Mouse (Mus musculus) midbrain, embryonic 14.5 days (tissue): Measurements from ENCODE around the gene Fcrl5. TPM values are rescaled to one million over a fixed set of nuclear protein-coding genes. Genes with fewer than 3 reads are reported as not detected.

ENCODE experiments used
- ATAC-seq: fragments of 200-750 bp; cut with Nextera tagmentation; 2 replicates; pipeline ENCODE4 v1.8.0; 2017; ENCODE audit warnings: moderate number of reproducible peaks, moderate library complexity; ENCODE audit not compliant: low FRiP score, low TSS enrichment
- DNase-seq: peaks from one replicate; pipeline ENCODE4 v3.0.0-alpha.2; 2015
- H3K27ac ChIP-seq: fragments of 300-500 bp; sonication (generic); replicated peaks from 2 replicates; pipeline ENCODE4 v1.5.1; 2014; ENCODE audit warnings: mild to moderate bottlenecking, low read depth, low read length, moderate library complexity
- H3K27me3 ChIP-seq: fragments of 300-500 bp; sonication (generic); 2 replicates; pipeline ENCODE4 v1.6.1; 2014; ENCODE audit warnings: low read length, control low read depth, mixed read lengths; ENCODE audit not compliant: control insufficient read depth, insufficient read depth
- H3K36me3 ChIP-seq: fragments of 300-500 bp; sonication (generic); 2 replicates; pipeline ENCODE4 v1.6.1; 2014; ENCODE audit warnings: low read length, control low read depth; ENCODE audit not compliant: control insufficient read depth, insufficient read depth
- H3K4me1 ChIP-seq: fragments of 300-500 bp; sonication (generic); 2 replicates; pipeline ENCODE4 v1.6.1; 2014; ENCODE audit warnings: mild to moderate bottlenecking, antibody characterized with exemption, low read length, control low read depth; ENCODE audit not compliant: control insufficient read depth, insufficient read depth
- H3K4me2 ChIP-seq: fragments of 300-500 bp; sonication (generic); 2 replicates; pipeline ENCODE4 v1.6.1; 2014; ENCODE audit warnings: mild to moderate bottlenecking, low read length, moderate library complexity
- H3K4me3 ChIP-seq: fragments of 300-500 bp; sonication (generic); replicated peaks from 2 replicates; pipeline ENCODE4 v1.5.1; 2014; ENCODE audit warnings: low read depth, low read length
- H3K9ac ChIP-seq: fragments of 300-500 bp; sonication (generic); replicated peaks from 2 replicates; pipeline ENCODE4 v1.6.1; 2014; ENCODE audit warnings: mild to moderate bottlenecking, low read length, moderate library complexity
- H3K9me3 ChIP-seq: fragments of 300-500 bp; sonication (generic); 2 replicates; pipeline ENCODE4 v1.6.1; 2016; ENCODE audit warnings: low read length, control low read depth, mixed read lengths; ENCODE audit not compliant: control insufficient read depth
- WGBS: fragments of 180-500 bp; shearing (Covaris S2); extraction: QIAGEN DNeasy Blood & Tissue Kit; methylation state at CpG from one replicate; pipeline ENCODE4 v1.1.7; 2014; 5-methylcytosine and 5-hydroxymethylcytosine counted together
- polyA plus RNA-seq: library from polyadenylated mRNA; unstranded; fragments of >200 nt; fragmentation: Nextera tagmentation; extraction: Ambion mirVana; gene quantifications from 2 replicates; pipeline ENCODE4 v1.2.1, GENCODE M21; 2014

The Fcrl5 gene
- polyA plus RNA-seq, 1 experiment from 2014 or later, result not detected

GRCm38 (mm10) chr3:87546291-87546721, 110.7 kb downstream of the Fcrl5 start:
- WGBS, result 76% methylated on average over 10 of the region's 10 CpGs
- no peak for DNase-seq
- Histone ChIP-seq H3K9ac (no peak overlapping the region), H3K9me3 (no peaks in the 10 kb centered on the region), H3K4me2 (no peak overlapping the region), H3K27me3 (no peaks in the 10 kb centered on the region), H3K4me3 (no peak overlapping the region), H3K27ac (no peak overlapping the region), H3K36me3 (no peaks in the 10 kb centered on the region), H3K4me1 (no peaks in the 10 kb centered on the region)
- no peak for ATAC-seq

- H3K4me2 ChIP-seq, result no peak overlapping the region
- no peak for DNase-seq
- H3K27ac ChIP-seq, result no peak overlapping the region
- H3K9ac ChIP-seq, result no peak overlapping the region
- WGBS, result 26% methylated on average over 14 of the region's 14 CpGs
- H3K36me3 ChIP-seq, result no peaks in the 10 kb centered on the region
- no peaks in the 10 kb centered on the region for H3K9me3 ChIP-seq
- no peak for ATAC-seq
- H3K4me1 ChIP-seq, result no peaks in the 10 kb centered on the region
- H3K4me3 ChIP-seq, result no peak overlapping the region
- no peaks in the 10 kb centered on the region for H3K27me3 ChIP-seq
These were observed 114.3 kb downstream of the Fcrl5 start for GRCm38 (mm10) chr3:87549908-87550307.

Other genes starting within 250 kb of the Fcrl5 start
- 5.4 and 11.1 TPM in 2 replicates for gene Fcrls, start 172.0 kb upstream of the Fcrl5 start, polyA plus RNA-seq
- not detected in 2 replicates for gene Cd5l, start 77.9 kb upstream of the Fcrl5 start, polyA plus RNA-seq
- gene Fcrl1, start 59.4 kb upstream of the Fcrl5 start, polyA plus RNA-seq, result 0.13 TPM in 1 of 2 replicates, not detected in the other
- gene Etv3, start 89.6 kb downstream of the Fcrl5 start, polyA plus RNA-seq, result 7.0 and 8.3 TPM in 2 replicates
- 22.8 and 30.6 TPM in 2 replicates for gene Arhgef11, start 181.8 kb downstream of the Fcrl5 start, polyA plus RNA-seq